Mouse (Mus musculus) embryonic fibroblast, embryonic 13.5 days (primary cell): ENCODE measurements at regions not wholly inside any gene's neighbourhood (a gene's known extent, or its start where the extent isn't known, plus 50 kb on each side); places are given as distances from the start of the nearest gene placed in this dataset.

Experiments
- CTCF ChIP-seq: IDR thresholded peaks from 2 replicates; pipeline ENCODE4 v1.5.1; 2011; ENCODE audit warnings: mild to moderate bottlenecking, control low read depth, low read length, moderate library complexity, borderline replicate concordance; ENCODE audit not compliant: insufficient read depth
- POLR2A ChIP-seq: IDR thresholded peaks from 2 replicates; pipeline ENCODE4 v1.6.1; 2011; ENCODE audit warnings: low read depth, mild to moderate bottlenecking, control low read depth, low read length, moderate library complexity

GRCm38 (mm10) chr15:93657171-93657570 is 61.5 kb upstream of the Prickle1 start:
- TF ChIP-seq CTCF (no peak), POLR2A (no peak)
